Mouse (Mus musculus) subcutaneous adipose tissue, adult 2 months (tissue): ENCODE data around the gene Setd4. TPM values are rescaled to one million over a fixed set of nuclear protein-coding genes. Genes with fewer than 3 reads are reported as not detected.

Source experiments
- polyA plus RNA-seq: library from polyadenylated mRNA; depleted of rRNA; stranded (reverse); fragments of >200 nt; gene quantifications from 2 replicates; pipeline ENCODE4 v1.2.3, GENCODE M21; 2012; ENCODE audit warnings: low replicate concordance; rRNA removed

Gene Setd4
- polyA plus RNA-seq = 8.1 and 10.3 TPM in 2 replicates

GRCm38 (mm10) chr16:93603439-93604212 is at the start of gene Setd4:
Setd4 (minus strand) TSS chr16:93604063.

DNA sequence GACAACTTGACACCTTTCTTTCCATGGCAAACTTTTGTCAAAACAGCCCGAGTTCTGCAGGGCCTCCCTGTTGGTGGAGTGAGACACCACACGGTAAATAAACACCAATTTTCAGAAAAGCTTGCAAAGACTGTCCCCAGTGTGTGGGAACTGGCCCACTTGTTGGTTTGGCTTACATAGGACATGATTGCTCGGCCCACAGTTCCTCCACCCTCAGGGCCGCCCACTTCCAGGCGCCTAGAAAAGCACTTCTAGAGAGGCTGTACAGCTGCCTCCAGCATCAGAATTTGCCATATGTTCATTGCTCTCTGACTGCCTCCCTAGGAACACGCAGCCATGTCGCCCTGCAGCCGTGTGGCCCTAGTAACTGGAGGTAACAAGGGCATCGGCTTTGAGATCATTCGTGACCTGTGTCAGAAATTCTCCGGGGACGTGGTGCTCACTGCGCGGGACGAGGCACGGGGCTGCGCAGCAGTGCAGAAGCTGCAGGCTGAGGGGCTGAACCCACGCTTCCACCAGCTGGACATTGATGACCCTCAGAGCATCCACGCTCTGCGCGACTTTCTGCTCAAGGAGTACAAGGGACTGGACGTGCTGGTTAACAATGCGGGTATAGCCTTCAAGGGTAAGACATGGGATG is 24.0 kb upstream of the Setd4 start, which contains the start of gene Gm5678:
Gene Gm5678, plus strand, starts transcription at position 337 of the 640 bp plus-strand sequence.

GRCm38 (mm10) chr16:93605553-93605952 is 1.7 kb upstream of the Setd4 start, which contains the start of gene Cbr1:
Cbr1 (plus strand) TSS chr16:93605853.

Other genes with a start within 250 kb of the Setd4 start
- 118 and 128 TPM in 2 replicates for gene Cbr1, start 1.8 kb upstream of the Setd4 start, polyA plus RNA-seq
- not detected in 2 replicates for gene Gm5678, start 24.0 kb upstream of the Setd4 start, polyA plus RNA-seq
- 7.7 and 34.7 TPM in 2 replicates for gene Cbr3, start 79.2 kb upstream of the Setd4 start, polyA plus RNA-seq
- gene Dop1b, start 107.8 kb upstream of the Setd4 start, polyA plus RNA-seq = 39.3 and 52.6 TPM in 2 replicates
- gene Morc3, start 228.1 kb upstream of the Setd4 start, polyA plus RNA-seq = 8.7 and 13.5 TPM in 2 replicates